Mouse (Mus musculus) olfactory bulb, adult 2 months (tissue): Measurements from ENCODE around the gene Crhbp. TPM values are rescaled to one million over a fixed set of nuclear protein-coding genes. Genes with fewer than 3 reads are reported as not detected.

Experiments
- H3K27ac ChIP-seq: fragments of 200-500 bp; 2 replicates; pipeline ENCODE4 v1.5.1; 2012; ENCODE audit warnings: low read depth, low read length; ENCODE audit not compliant: insufficient read depth
- H3K4me1 ChIP-seq: fragments of 200-500 bp; 2 replicates; pipeline ENCODE4 v1.6.1; 2012; ENCODE audit warnings: low read length; ENCODE audit not compliant: control insufficient read depth, insufficient read depth
- H3K4me3 ChIP-seq: fragments of 200-500 bp; 2 replicates; pipeline ENCODE4 v1.5.1; 2012; ENCODE audit warnings: mild to moderate bottlenecking, low read depth, low read length, moderate library complexity; ENCODE audit not compliant: insufficient read depth
- CTCF ChIP-seq: fragments of 200-500 bp; IDR thresholded peaks from 2 replicates; pipeline ENCODE4 v1.5.1; 2012; ENCODE audit warnings: low read depth, mild to moderate bottlenecking, low read length, moderate library complexity; ENCODE audit not compliant: insufficient read depth
- POLR2A ChIP-seq: fragments of 200-500 bp; IDR thresholded peaks from 2 replicates; pipeline ENCODE4 v1.6.1; 2012; ENCODE audit warnings: mild to moderate bottlenecking, low read depth, low read length, moderate library complexity; ENCODE audit not compliant: insufficient read depth
- WGBS: fragments of 180-500 bp; shearing (Covaris S2); methylation state at CpG from one replicate; pipeline ENCODE4 v1.1.7; 2018; 5-methylcytosine and 5-hydroxymethylcytosine counted together
- polyA plus RNA-seq: library from polyadenylated mRNA; stranded (reverse); fragments of >200 nt; gene quantifications from 2 replicates; pipeline ENCODE4 v1.2.4, GENCODE M21; 2012; ENCODE audit warnings: low replicate concordance; ENCODE audit not compliant: missing spikeins, insufficient read depth, insufficient read length

The Crhbp gene
- polyA plus RNA-seq, 1 experiment: not detected

- no peak overlapping the region for H3K4me3 ChIP-seq
- H3K4me1 ChIP-seq: peaks cover 2% of the 10 kb centered on the region; the same call in 1 of the 2 replicates
- WGBS: 88% methylated on average over 5 of the region's 5 CpGs
- no peak overlapping the region for H3K27ac ChIP-seq
- no peak for TF ChIP-seq CTCF
- TF ChIP-seq POLR2A: no peak
Measured at GRCm38 (mm10) chr13:95388226-95388625, 56.5 kb downstream of the Crhbp start.

- 62% methylated on average over 5 of the region's 5 CpGs for WGBS
- no peak overlapping the region for H3K27ac ChIP-seq
- no peak overlapping the region for H3K4me3 ChIP-seq
- TF ChIP-seq POLR2A: no peak
- no peak for TF ChIP-seq CTCF
- peaks cover 4% of the 10 kb centered on the region; the same call in 1 of the 2 replicates for H3K4me1 ChIP-seq
Measured at GRCm38 (mm10) chr13:95382418-95382817, 62.3 kb downstream of the Crhbp start.

Other genes with a start within 250 kb of the Crhbp start
- gene Pde8b, start 194.6 kb downstream of the Crhbp start, polyA plus RNA-seq: not detected in 2 replicates
- not detected in 2 replicates for gene Zbed3, start 121.3 kb downstream of the Crhbp start, polyA plus RNA-seq
- gene Aggf1, start 69.6 kb downstream of the Crhbp start, polyA plus RNA-seq: not detected in 2 replicates
- gene S100z, start 33.8 kb upstream of the Crhbp start, polyA plus RNA-seq: not detected in 2 replicates
- gene F2rl1, start 80.3 kb upstream of the Crhbp start, polyA plus RNA-seq: not detected in 2 replicates
- gene F2r, start 173.6 kb upstream of the Crhbp start, polyA plus RNA-seq: not detected in 2 replicates